Mouse (Mus musculus) MEL (cell line): Measurements from ENCODE around the gene Rnf24. TPM values are rescaled to one million over a fixed set of nuclear protein-coding genes. Genes with fewer than 3 reads are reported as not detected.

Experiments used
- DNase-seq: peaks from one replicate; pipeline ENCODE4 v3.0.0; 2011; ENCODE audit warnings: low read depth, low spot score
- H3K27ac ChIP-seq: 2 replicates; pipeline ENCODE4 v1.5.1; 2012; ENCODE audit warnings: low read depth, mild to moderate bottlenecking, control low read depth, low read length, moderate library complexity; ENCODE audit not compliant: control insufficient read depth
- H3K27me3 ChIP-seq, 2 experiments: fragments of 150-350 bp in 1 of 2; sonication (generic) in 1 of 2; 2 replicates each; pipeline ENCODE4 v1.6.1; 2012; ENCODE audit warnings: low read length in 2 of 2, mild to moderate bottlenecking in 2 of 2, improper control_type of control experiment in 1 of 2, moderate library complexity in 1 of 2; ENCODE audit not compliant: insufficient read depth in 2 of 2, control insufficient read depth in 1 of 2
- H3K36me3 ChIP-seq, 2 experiments: 2 replicates each; pipeline ENCODE4 v1.6.1; 2012 to 2014; ENCODE audit warnings: low read length in 2 of 2, improper control_type of control experiment in 1 of 2, inconsistent platforms in 1 of 2, mild to moderate bottlenecking in 1 of 2; ENCODE audit not compliant: insufficient read depth in 2 of 2, control insufficient read depth in 1 of 2
- H3K4me1 ChIP-seq, 2 experiments: fragments of 150-350 bp in 1 of 2; sonication (generic) in 1 of 2; 2 replicates each; pipeline ENCODE4 v1.6.1; 2012; ENCODE audit warnings: low read length in 2 of 2, improper control_type of control experiment in 1 of 2, mild to moderate bottlenecking in 1 of 2; ENCODE audit not compliant: insufficient read depth in 2 of 2, control insufficient read depth in 1 of 2
- H3K4me3 ChIP-seq, 2 experiments: fragments of 150-350 bp in 1 of 2; sonication (generic) in 1 of 2; 2 replicates each; pipeline ENCODE4 v1.5.1; 2012; ENCODE audit warnings: low read depth in 2 of 2, low read length in 2 of 2, mild to moderate bottlenecking in 2 of 2, moderate library complexity in 2 of 2, control low read depth in 1 of 2, improper control_type of control experiment in 1 of 2; ENCODE audit not compliant: control insufficient read depth in 1 of 2, insufficient read depth in 1 of 2
- H3K79me2 ChIP-seq: 2 replicates; pipeline ENCODE4 v1.6.1; 2012; ENCODE audit warnings: mild to moderate bottlenecking, low read length, moderate library complexity; ENCODE audit not compliant: control insufficient read depth, poor library complexity, insufficient read depth
- H3K9ac ChIP-seq: 2 replicates; pipeline ENCODE4 v1.6.1; 2012; ENCODE audit warnings: low read depth, mild to moderate bottlenecking, control low read depth, low read length, moderate library complexity; ENCODE audit not compliant: control insufficient read depth, poor library complexity, severe bottlenecking
- H3K9me3 ChIP-seq: fragments of 150-350 bp; sonication (generic); replicated peaks from 2 replicates; pipeline ENCODE4 v1.6.1; 2012; ENCODE audit warnings: mild to moderate bottlenecking, low read length, improper control_type of control experiment, moderate library complexity; ENCODE audit not compliant: insufficient read depth
- CHD1 ChIP-seq: IDR thresholded peaks from 2 replicates; pipeline ENCODE4 v1.6.1; 2012; ENCODE audit warnings: low read depth, mild to moderate bottlenecking, inconsistent platforms, low read length, improper control_type of control experiment
- CHD2 ChIP-seq: IDR thresholded peaks from 2 replicates; pipeline ENCODE4 v1.6.1; 2011; ENCODE audit warnings: low read length, improper control_type of control experiment
- CTCF ChIP-seq, 3 experiments: IDR thresholded peaks in 2 of 3; conservative IDR thresholded peaks in 1 of 3; 2 replicates each; pipeline ENCODE4 v1.5.1; 2011 to 2012; ENCODE audit warnings: low read length in 3 of 3, low read depth in 2 of 3, mild to moderate bottlenecking in 2 of 3, improper control_type of control experiment in 1 of 3, inconsistent platforms in 1 of 3, mixed read lengths in 1 of 3, moderate library complexity in 1 of 3; ENCODE audit not compliant: control insufficient read depth in 1 of 3, insufficient read depth in 1 of 3, poor library complexity in 1 of 3, severe bottlenecking in 1 of 3
- E2F4 ChIP-seq: IDR thresholded peaks from 2 replicates; pipeline ENCODE4 v1.6.1; 2011; ENCODE audit warnings: low read depth, low read length, improper control_type of control experiment, borderline replicate concordance
- ELF1 ChIP-seq: IDR thresholded peaks from 2 replicates; pipeline ENCODE4 v1.6.1; 2014; ENCODE audit warnings: low read depth, mild to moderate bottlenecking, inconsistent platforms, low read length, improper control_type of control experiment, moderate library complexity
- ETS1 ChIP-seq: IDR thresholded peaks from 2 replicates; pipeline ENCODE4 v1.6.1; 2012; ENCODE audit warnings: low read depth, mild to moderate bottlenecking, inconsistent platforms, low read length, improper control_type of control experiment, moderate library complexity
- GABPA ChIP-seq: IDR thresholded peaks from 2 replicates; pipeline ENCODE4 v1.6.1; 2012; ENCODE audit warnings: low read depth, mild to moderate bottlenecking, inconsistent platforms, low read length, improper control_type of control experiment, moderate library complexity
- GATA1 ChIP-seq: IDR thresholded peaks from 2 replicates; pipeline ENCODE4 v1.6.1; 2011; ENCODE audit warnings: low read depth, low read length, improper control_type of control experiment
- HCFC1 ChIP-seq: IDR thresholded peaks from 2 replicates; pipeline ENCODE4 v1.6.1; 2012; ENCODE audit warnings: low read depth, mild to moderate bottlenecking, inconsistent platforms, low read length, improper control_type of control experiment, moderate library complexity
- KAT2A ChIP-seq: conservative IDR thresholded peaks from 2 replicates; pipeline ENCODE4 v1.6.1; 2012; ENCODE audit warnings: low read depth, low read length, improper control_type of control experiment, inconsistent platforms
- MAFK ChIP-seq: IDR thresholded peaks from 2 replicates; pipeline ENCODE4 v1.6.1; 2011; ENCODE audit warnings: low read depth, mild to moderate bottlenecking, low read length, improper control_type of control experiment, borderline replicate concordance
- MAX ChIP-seq: IDR thresholded peaks from 2 replicates; pipeline ENCODE4 v1.6.1; 2011; ENCODE audit warnings: low read length, improper control_type of control experiment
- MAZ ChIP-seq: IDR thresholded peaks from 2 replicates; pipeline ENCODE4 v1.6.1; 2012; ENCODE audit warnings: low read depth, mild to moderate bottlenecking, inconsistent platforms, low read length, improper control_type of control experiment
- MEF2A ChIP-seq: IDR thresholded peaks from 2 replicates; pipeline ENCODE4 v1.6.1; 2014; ENCODE audit warnings: low read depth, mild to moderate bottlenecking, inconsistent platforms, low read length, improper control_type of control experiment; ENCODE audit not compliant: poor library complexity, insufficient replicate concordance, severe bottlenecking; ENCODE audit errors: extremely low read depth
- MXI1 ChIP-seq: IDR thresholded peaks from 2 replicates; pipeline ENCODE4 v1.6.1; 2011; ENCODE audit warnings: mild to moderate bottlenecking, low read depth, low read length, improper control_type of control experiment
- MYB ChIP-seq: IDR thresholded peaks from 2 replicates; pipeline ENCODE4 v1.6.1; 2011; ENCODE audit warnings: mild to moderate bottlenecking, low read depth, low read length, improper control_type of control experiment
- POLR2A ChIP-seq, 2 experiments: IDR thresholded peaks; 2 replicates each; pipeline ENCODE4 v1.6.1; 2011 to 2012; ENCODE audit warnings: low read length in 2 of 2, mild to moderate bottlenecking in 2 of 2, control low read depth in 1 of 2, improper control_type of control experiment in 1 of 2, low read depth in 1 of 2, moderate library complexity in 1 of 2; ENCODE audit not compliant: control insufficient read depth in 1 of 2, insufficient read depth in 1 of 2, poor library complexity in 1 of 2
- POLR2AphosphoS2 ChIP-seq: IDR thresholded peaks from 2 replicates; pipeline ENCODE4 v1.6.1; 2011; ENCODE audit warnings: low read length, improper control_type of control experiment
- POLR2AphosphoS5 ChIP-seq: IDR thresholded peaks from 2 replicates; pipeline ENCODE4 v1.6.1; 2012; ENCODE audit warnings: low read depth, borderline replicate concordance, mild to moderate bottlenecking, inconsistent platforms, low read length, moderate library complexity, mixed read lengths
- RAD21 ChIP-seq: IDR thresholded peaks from 2 replicates; pipeline ENCODE4 v1.6.1; 2011; ENCODE audit warnings: mild to moderate bottlenecking, low read depth, low read length, improper control_type of control experiment
- RCOR1 ChIP-seq: IDR thresholded peaks from 2 replicates; pipeline ENCODE4 v1.6.1; 2012; ENCODE audit warnings: low read depth, mild to moderate bottlenecking, inconsistent platforms, low read length, improper control_type of control experiment
- SIN3A ChIP-seq: IDR thresholded peaks from 2 replicates; pipeline ENCODE4 v1.6.1; 2012; ENCODE audit warnings: low read length, improper control_type of control experiment, inconsistent platforms
- SMC3 ChIP-seq: IDR thresholded peaks from 2 replicates; pipeline ENCODE4 v1.6.1; 2011; ENCODE audit warnings: low read depth, low read length, improper control_type of control experiment
- TBP ChIP-seq: IDR thresholded peaks from 2 replicates; pipeline ENCODE4 v1.8.0; 2011; ENCODE audit warnings: low read depth, low read length, improper control_type of control experiment
- TCF12 ChIP-seq: IDR thresholded peaks from 2 replicates; pipeline ENCODE4 v1.6.1; 2014; ENCODE audit warnings: low read depth, mild to moderate bottlenecking, inconsistent platforms, low read length, improper control_type of control experiment, moderate library complexity
- UBTF ChIP-seq: IDR thresholded peaks from 2 replicates; pipeline ENCODE4 v1.6.1; 2012; ENCODE audit warnings: low read depth, mild to moderate bottlenecking, inconsistent platforms, low read length, improper control_type of control experiment, moderate library complexity, borderline replicate concordance; ENCODE audit not compliant: insufficient read depth
- ZC3H11A ChIP-seq: IDR thresholded peaks from 2 replicates; pipeline ENCODE4 v1.6.1; 2012; ENCODE audit warnings: low read depth, mild to moderate bottlenecking, inconsistent platforms, low read length, improper control_type of control experiment
- ZMIZ1 ChIP-seq: IDR thresholded peaks from 2 replicates; pipeline ENCODE4 v1.6.1; 2012; ENCODE audit warnings: low read depth, mild to moderate bottlenecking, inconsistent platforms, low read length, improper control_type of control experiment, moderate library complexity
- polyA plus RNA-seq, 2 experiments: library from polyadenylated mRNA; stranded (reverse) in 1 of 2; unstranded in 1 of 2; fragments of >175 nt in 1 of 2; fragments of >200 nt in 1 of 2; gene quantifications; 2 replicates each; pipeline versions ENCODE4 v1.2.1 to v1.2.4; 2012; ENCODE audit warnings: low replicate concordance in 2 of 2, low read depth in 1 of 2; ENCODE audit not compliant: insufficient read length in 2 of 2, insufficient read depth in 1 of 2, missing spikeins in 1 of 2
- total RNA-seq: library from RNA; depleted of rRNA; stranded (reverse); fragments of 300-350 nt; gene quantifications from 2 replicates; pipeline ENCODE4 v1.2.3, GENCODE M21; 2012

Rnf24 gene
- total and polyA plus RNA-seq, 3 experiments, result 0.73 to 2.9 TPM; not detected in 1

DNA sequence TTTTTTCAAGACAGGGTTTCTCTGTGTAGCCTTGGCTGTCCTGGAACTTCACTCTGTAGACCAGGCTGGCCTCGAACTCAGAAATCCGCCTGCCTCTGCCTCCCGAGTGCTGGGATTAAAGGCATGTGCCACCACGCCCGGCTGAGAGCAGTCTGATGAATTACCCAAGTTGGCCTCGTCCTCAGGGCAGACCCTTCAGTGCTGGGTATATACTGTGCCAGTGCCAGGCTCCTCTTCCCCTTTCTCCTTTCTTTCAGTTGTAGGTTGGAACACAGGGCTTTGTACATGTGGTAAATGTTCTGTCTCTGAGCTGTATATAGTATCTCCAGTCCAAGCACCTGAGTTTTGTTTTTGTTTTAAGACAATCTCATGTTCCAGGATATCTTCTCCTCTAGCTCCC, 88.7 kb downstream of the Rnf24 start:
- H3K9me3 ChIP-seq, result no peaks in the 10 kb centered on the region
- peaks cover 0 to 31% of the 10 kb centered on the region in 2 experiments; a peak in 2 of 4 replicates for H3K36me3 ChIP-seq
- peak overlapping the region; percentile 31; the same call in 1 of the 2 replicates for H3K27ac ChIP-seq
- peak overlapping the region; percentile 51 for H3K9ac ChIP-seq
- peaks cover 11 to 34% of the 10 kb centered on the region in 2 experiments for H3K4me1 ChIP-seq
- TF ChIP-seq MXI1 (no peak), TCF12 (no peak), KAT2A (no peak), POLR2A (IDR thresholded peaks at IDR 0.05; ENCODE audit: control insufficient read depth in 1 of 2, insufficient read depth in 1 of 2, low read depth in 1 of 2, low read length in 2 of 2, poor library complexity in 1 of 2) (no peak), RAD21 (no peak), SIN3A (no peak), ETS1 (no peak), MYB (no peak), POLR2AphosphoS5 (no peak)
- DNase-seq, result peak; percentile 50
- H3K79me2 ChIP-seq, result peaks cover 31% of the 10 kb centered on the region
- H3K27me3 ChIP-seq, result no peaks in the 10 kb centered on the region
- H3K4me3 ChIP-seq, result peak overlapping the region; percentile 77 to 83

DNA sequence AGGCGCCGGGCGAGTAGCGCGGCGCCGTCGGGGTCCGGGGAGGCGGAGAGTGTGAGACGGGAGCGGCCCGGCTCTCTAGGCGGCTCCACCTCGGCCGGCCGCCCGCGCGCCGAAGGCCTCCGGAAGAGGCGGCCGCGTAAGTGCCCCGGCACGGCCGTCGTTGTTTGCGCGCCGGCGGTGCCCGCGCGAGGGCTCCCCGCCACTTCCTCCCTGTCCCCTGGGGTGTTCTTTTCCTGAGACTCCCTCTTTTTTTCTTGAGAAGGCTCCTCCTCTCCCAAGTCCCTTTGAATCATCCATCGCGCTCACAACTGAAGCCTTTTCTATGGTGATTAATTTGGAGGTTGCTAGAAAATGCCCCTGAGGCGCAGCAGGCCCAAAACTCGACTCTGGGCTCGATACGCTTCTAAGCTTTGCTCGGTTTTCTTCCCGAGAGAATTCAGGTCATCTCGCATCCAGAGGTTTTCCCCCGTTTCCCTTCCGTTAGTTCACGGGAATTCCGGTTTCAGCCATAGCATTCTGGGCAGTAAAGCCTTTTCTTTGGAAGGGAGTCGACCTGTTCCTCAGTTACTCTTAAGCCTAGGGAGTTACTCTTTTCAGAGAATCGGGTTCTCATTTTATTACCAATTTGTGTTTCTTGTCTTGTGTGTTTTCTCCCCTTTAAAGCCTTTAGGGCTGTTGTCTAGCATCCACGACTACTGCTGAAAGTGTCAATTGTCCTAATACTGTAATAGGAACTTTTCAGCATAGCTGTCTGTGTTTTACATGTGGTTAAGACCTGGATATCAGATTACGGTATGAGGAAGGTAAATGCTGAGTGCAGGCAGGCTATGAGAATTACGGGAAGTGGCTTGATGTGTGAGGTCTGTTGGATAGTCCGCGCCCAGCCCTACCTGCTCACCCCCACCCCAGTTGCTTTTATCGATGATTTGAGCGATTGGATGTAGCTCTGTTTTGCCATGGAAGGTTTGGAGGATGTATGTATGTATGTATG, 89.7 kb downstream of the Rnf24 start:
- peak overlapping the region; percentile 77 to 83 for H3K4me3 ChIP-seq
- peak; percentile 91 for DNase-seq
- H3K4me1 ChIP-seq, result peaks cover 12 to 37% of the 10 kb centered on the region in 2 experiments
- peak overlapping the region; percentile 98 for H3K9ac ChIP-seq
- no peaks in the 10 kb centered on the region for H3K9me3 ChIP-seq
- H3K36me3 ChIP-seq, result peaks cover 0 to 31% of the 10 kb centered on the region in 2 experiments; a peak in 2 of 4 replicates
- peaks cover 28% of the 10 kb centered on the region for H3K79me2 ChIP-seq
- peak overlapping the region; percentile 95 for H3K27ac ChIP-seq
- no peaks in the 10 kb centered on the region for H3K27me3 ChIP-seq
- TF ChIP-seq KAT2A, result no peak
- TF ChIP-seq CHD2, result no peak
- 0 out of 2 replicates have a peak, but pooled peaks have one; percentile 26 for TF ChIP-seq CHD1
- TF ChIP-seq SMC3, result no peak
- TF ChIP-seq ELF1, result peak; percentile 48; the same call in 1 of the 2 replicates
- peak; percentile 93 for TF ChIP-seq MXI1
- no peak for TF ChIP-seq ZMIZ1
- no peak for TF ChIP-seq POLR2AphosphoS5
- TF ChIP-seq SIN3A, result peak; percentile 74
- TF ChIP-seq CTCF (IDR thresholded peaks at IDR 0.05 in 2 of 3, conservative IDR thresholded peaks at IDR 0.05 in 1 of 3; ENCODE audit: control insufficient read depth in 1 of 3, insufficient read depth in 1 of 3, low read depth in 2 of 3, low read length in 3 of 3, poor library complexity in 1 of 3, severe bottlenecking in 1 of 3), result no peak
- TF ChIP-seq ZC3H11A, result no peak
- TF ChIP-seq RAD21, result no peak
- no peak for TF ChIP-seq MAFK
- TF ChIP-seq HCFC1, result 0 out of 2 replicates have a peak, but pooled peaks have one; percentile 15
- no peak for TF ChIP-seq MEF2A
- no peak for TF ChIP-seq POLR2AphosphoS2
- no peak for TF ChIP-seq TCF12
- TF ChIP-seq GATA1, result no peak
- TF ChIP-seq RCOR1, result no peak
- no peak; the same call in 1 of the 2 replicates for TF ChIP-seq MAZ
- TF ChIP-seq MAX, result 0 out of 2 replicates have a peak, but pooled peaks have one; percentile 28
- TF ChIP-seq GABPA, result no peak
- TF ChIP-seq E2F4, result no peak
- TF ChIP-seq UBTF, result peak; percentile 91; the same call in 1 of the 2 replicates
- TF ChIP-seq TBP, result peak; percentile 68
- peak; percentile 71; the same call in 1 of the 2 replicates for TF ChIP-seq ETS1
